Mouse (Mus musculus) kidney, postnatal 36 days (tissue): ENCODE measurements around the gene Ccdc42.
A peak's percentile ranks its signal among the peaks of the same experiment; 100 is the strongest.

ENCODE experiments used
- DNase-seq, 2 experiments: peaks; one replicate each; pipeline ENCODE4 v3.0.0; 2021 to 2022; ENCODE audit warnings: mixed read lengths in 2 of 2

The Ccdc42 gene

GRCm38 (mm10) chr11:68586721-68587120 lies at the start of gene Ccdc42:
Gene Ccdc42 (plus strand): TSS chr11:68587021.
- DNase-seq = no peak

- no peak for DNase-seq
These were observed 47.2 kb upstream of the Ccdc42 start for GRCm38 (mm10) chr11:68539621-68540020.

- peak; percentile 37 to 70 for DNase-seq
These were observed 42.3 kb upstream of the Ccdc42 start for GRCm38 (mm10) chr11:68544554-68544953.

- DNase-seq = no peak
These were observed 41.6 kb upstream of the Ccdc42 start for GRCm38 (mm10) chr11:68545172-68545571.

- no peak for DNase-seq
These were observed 41.1 kb upstream of the Ccdc42 start for GRCm38 (mm10) chr11:68545682-68546222.

- DNase-seq = no peak
These were observed 39.3 kb upstream of the Ccdc42 start for GRCm38 (mm10) chr11:68547484-68547883.

GRCm38 (mm10) chr11:68549597-68549996 lies 37.2 kb upstream of the Ccdc42 start:
- DNase-seq = peak in 1 of 2 experiments; percentile 36

- DNase-seq = no peak
These were observed 36.5 kb upstream of the Ccdc42 start for GRCm38 (mm10) chr11:68550358-68550757.

GRCm38 (mm10) chr11:68553981-68554471 lies 32.8 kb upstream of the Ccdc42 start:
- peak in 1 of 2 experiments; percentile 77 for DNase-seq

GRCm38 (mm10) chr11:68555918-68556584 lies 30.8 kb upstream of the Ccdc42 start, which contains the start of gene Mfsd6l:
Gene Mfsd6l (plus strand): TSS chr11:68556186.
- peak; percentile 86 to 91 for DNase-seq

- DNase-seq = peak in 1 of 2 experiments; percentile 49
These were observed 27.3 kb upstream of the Ccdc42 start for GRCm38 (mm10) chr11:68559546-68559945.

- peak in 1 of 2 experiments; percentile 38 for DNase-seq
These were observed 24.6 kb upstream of the Ccdc42 start for GRCm38 (mm10) chr11:68561957-68562950.

GRCm38 (mm10) chr11:68564356-68565031 lies 22.3 kb upstream of the Ccdc42 start:
- no peak for DNase-seq

- DNase-seq = no peak
These were observed 21.8 kb upstream of the Ccdc42 start for GRCm38 (mm10) chr11:68565032-68565429.

- DNase-seq = peak; percentile 74 to 86
These were observed 20.3 kb upstream of the Ccdc42 start for GRCm38 (mm10) chr11:68566447-68567059.

- DNase-seq = peak in 1 of 2 experiments; percentile 17
These were observed 16.0 kb upstream of the Ccdc42 start for GRCm38 (mm10) chr11:68570861-68571260.

- DNase-seq = no peak
These were observed 9.7 kb upstream of the Ccdc42 start for GRCm38 (mm10) chr11:68577076-68577475.

GRCm38 (mm10) chr11:68579462-68579881 lies 7.3 kb upstream of the Ccdc42 start:
- DNase-seq = no peak

- no peak for DNase-seq
These were observed 6.3 kb upstream of the Ccdc42 start for GRCm38 (mm10) chr11:68580566-68580965.

GRCm38 (mm10) chr11:68583225-68583624 lies 3.6 kb upstream of the Ccdc42 start:
- no peak for DNase-seq

GRCm38 (mm10) chr11:68583906-68584480 lies 2.8 kb upstream of the Ccdc42 start:
- DNase-seq = no peak

- DNase-seq = peak; percentile 8 to 60
These were observed 931 bp upstream of the Ccdc42 start for GRCm38 (mm10) chr11:68585890-68586289.
